In genomic region chr3:51388904-51389303, GRCm38 (mm10) we compare ENCODE assay signal across 8 mouse cellular contexts. TPM values are rescaled to one million over a fixed set of nuclear protein-coding genes. Genes with fewer than 3 reads are reported as not detected.
DNase-seq lines count a peak whose midpoint lies in the region; ATAC-seq lines count a peak whose summit lies in the region.

No protein-coding gene starts in this region.

- no peak for ATAC-seq in CD4-positive, CD25-positive, alpha-beta regulatory T cell, adult 4 months
- peak; percentile 43; the same call in 1 of the 2 replicates for ATAC-seq in hindbrain, embryonic 11.5 days (ENCODE audit: low FRiP score)
- ATAC-seq in megakaryocyte-erythroid progenitor cell, adult 5-6 weeks (replicated peaks; ENCODE audit: low FRiP score, low TSS enrichment, poor library complexity, severe bottlenecking) = peak; percentile 100

- H3K4me2 ChIP-seq in hindbrain, embryonic 11.5 days (replicated peaks; ENCODE audit: low read depth, low read length) = peak overlapping the region; percentile 26

- H3K4me1 ChIP-seq in hindbrain, embryonic 11.5 days (replicated peaks; ENCODE audit: control insufficient read depth, insufficient read depth, low read length) = 0 out of 2 replicates have a peak, but pooled peaks cover 3% of the 10 kb centered on the region

- 6% methylated on average over 13 of the region's 13 CpGs for WGBS in hindbrain, embryonic 11.5 days

- 0 out of 2 replicates have a peak overlapping the region, but pooled peaks have one; percentile 2 for H3K9ac ChIP-seq in hindbrain, embryonic 11.5 days (ENCODE audit: low read depth, low read length)

- H3K27ac ChIP-seq in hindbrain, embryonic 11.5 days (ENCODE audit: low read depth, low read length) = no peak overlapping the region

- H3K36me3 ChIP-seq in hindbrain, embryonic 11.5 days (ENCODE audit: control insufficient read depth, insufficient read depth, low read length) = no peaks in the 10 kb centered on the region

- H3K4me3 ChIP-seq in hindbrain, embryonic 11.5 days (ENCODE audit: low read depth, low read length) = no peak overlapping the region

- H3K9me3 ChIP-seq in hindbrain, embryonic 11.5 days (ENCODE audit: control insufficient read depth, low read length) = no peaks in the 10 kb centered on the region

- no peaks in the 10 kb centered on the region for H3K27me3 ChIP-seq in hindbrain, embryonic 11.5 days (ENCODE audit: control insufficient read depth, insufficient read depth, low read length)

- peak; percentile 35 for DNase-seq in CD4-positive, CD25-positive, alpha-beta regulatory T cell, adult 2 months (ENCODE audit: low read depth, low spot score)
- peak; percentile 56 for DNase-seq in Muller cell, postnatal 12 days (ENCODE audit: inconsistent ontology term)
- DNase-seq in hindbrain, embryonic 11.5 days (ENCODE audit: low spot score) = peak; percentile 32
- no peak for DNase-seq in natural killer cell, adult 2 months (ENCODE audit: low spot score in 2 of 2)
- no peak for DNase-seq in thymus, postnatal 0 days (ENCODE audit: low spot score)
- no peak for DNase-seq in left cerebral cortex, adult 18-20 months (ENCODE audit: low spot score in 2 of 2)

RNA-seq across cellular contexts. Expression of gene Mgarp, which starts 7.6 kb away (rescaled TPM):
- polyA plus RNA-seq in CD4-positive, CD25-positive, alpha-beta regulatory T cell, adult 4 months (2017; shearing (Covaris generic)) = 1 to 10 TPM; 1.7 to 2.4 TPM
- 4.0 and 5.5 TPM in 2 replicates for polyA plus RNA-seq in hindbrain, embryonic 11.5 days (2014; fragmentation: Nextera tagmentation; extraction: Ambion mirVana)
- not detected in 2 replicates for total RNA-seq in megakaryocyte-erythroid progenitor cell, adult 5-6 weeks (2014; fragmentation: Nextera tagmentation)
- not detected in 2 replicates for total RNA-seq in megakaryocyte-erythroid progenitor cell, adult 5-6 weeks (2017)
- polyA plus RNA-seq in thymus, postnatal 0 days (2015; fragmentation: Nextera tagmentation; extraction: Ambion mirVana) = 0.72 and 1.0 TPM in 2 replicates
- total RNA-seq in left cerebral cortex, adult 18-20 months (2021) = not detected

RNA-seq across cellular contexts. Expression of gene Ndufc1, which starts 19.9 kb away (rescaled TPM):
- polyA plus RNA-seq in CD4-positive, CD25-positive, alpha-beta regulatory T cell, adult 4 months (2017; shearing (Covaris generic)) = 100 to 1,000 TPM; 177 to 260 TPM
- 714 and 715 TPM in 2 replicates for polyA plus RNA-seq in hindbrain, embryonic 11.5 days (2014; fragmentation: Nextera tagmentation; extraction: Ambion mirVana)
- total RNA-seq in megakaryocyte-erythroid progenitor cell, adult 5-6 weeks (2014; fragmentation: Nextera tagmentation) = 273 and 323 TPM in 2 replicates
- total RNA-seq in megakaryocyte-erythroid progenitor cell, adult 5-6 weeks (2017) = 64.5 and 116 TPM in 2 replicates
- polyA plus RNA-seq in thymus, postnatal 0 days (2015; fragmentation: Nextera tagmentation; extraction: Ambion mirVana) = 835 and 844 TPM in 2 replicates
- 100 to 1,000 TPM; 283 to 337 TPM for total RNA-seq in left cerebral cortex, adult 18-20 months (2021)

RNA-seq across cellular contexts. Expression of gene Naa15, which starts 26.0 kb away (rescaled TPM):
- 10 to 100 TPM; 18.4 to 30.4 TPM for polyA plus RNA-seq in CD4-positive, CD25-positive, alpha-beta regulatory T cell, adult 4 months (2017; shearing (Covaris generic))
- polyA plus RNA-seq in hindbrain, embryonic 11.5 days (2014; fragmentation: Nextera tagmentation; extraction: Ambion mirVana) = 56.6 and 59.3 TPM in 2 replicates
- 116 and 129 TPM in 2 replicates for total RNA-seq in megakaryocyte-erythroid progenitor cell, adult 5-6 weeks (2014; fragmentation: Nextera tagmentation)
- 123 and 152 TPM in 2 replicates for total RNA-seq in megakaryocyte-erythroid progenitor cell, adult 5-6 weeks (2017)
- polyA plus RNA-seq in thymus, postnatal 0 days (2015; fragmentation: Nextera tagmentation; extraction: Ambion mirVana) = 34.6 and 48.5 TPM in 2 replicates
- 10 to 100 TPM; 41.6 to 51.3 TPM for total RNA-seq in left cerebral cortex, adult 18-20 months (2021)

RNA-seq across cellular contexts. Expression of gene Elf2, which starts 48.4 kb away (rescaled TPM):
- 10 to 100 TPM; 55.9 to 66.9 TPM for polyA plus RNA-seq in CD4-positive, CD25-positive, alpha-beta regulatory T cell, adult 4 months (2017; shearing (Covaris generic))
- polyA plus RNA-seq in hindbrain, embryonic 11.5 days (2014; fragmentation: Nextera tagmentation; extraction: Ambion mirVana) = 45.4 and 48.7 TPM in 2 replicates
- 68.1 and 69.2 TPM in 2 replicates for total RNA-seq in megakaryocyte-erythroid progenitor cell, adult 5-6 weeks (2014; fragmentation: Nextera tagmentation)
- 117 and 122 TPM in 2 replicates for total RNA-seq in megakaryocyte-erythroid progenitor cell, adult 5-6 weeks (2017)
- polyA plus RNA-seq in thymus, postnatal 0 days (2015; fragmentation: Nextera tagmentation; extraction: Ambion mirVana) = 80.8 and 86.1 TPM in 2 replicates
- 10 to 100 TPM; 58.3 to 60.2 TPM for total RNA-seq in left cerebral cortex, adult 18-20 months (2021)

Comparison
In these comparisons a context has a peak if more than half of its experiments do, and no peak if none do; other contexts are left out.
1. DNase-seq: peak in CD4-positive, CD25-positive, alpha-beta regulatory T cell, adult 2 months (single experiment), Muller cell, postnatal 12 days (single experiment) and hindbrain, embryonic 11.5 days (single experiment); none in natural killer cell, adult 2 months (0 of 2), thymus, postnatal 0 days (single experiment) and left cerebral cortex, adult 18-20 months (0 of 2).